Mouse (Mus musculus) mesoderm, embryonic 11.5 days (tissue): ENCODE measurements around the gene Abcg4.
"Not testable (repeated sequence)": the region's sequence is repeated elsewhere in the genome, so short reads cannot be mapped to it uniquely, and the experiment has no call there.

Experiments used
- DNase-seq: peaks from one replicate; pipeline ENCODE4 v3.0.0-alpha.2; 2012; ENCODE audit warnings: low read depth, low spot score

The Abcg4 gene

DNA sequence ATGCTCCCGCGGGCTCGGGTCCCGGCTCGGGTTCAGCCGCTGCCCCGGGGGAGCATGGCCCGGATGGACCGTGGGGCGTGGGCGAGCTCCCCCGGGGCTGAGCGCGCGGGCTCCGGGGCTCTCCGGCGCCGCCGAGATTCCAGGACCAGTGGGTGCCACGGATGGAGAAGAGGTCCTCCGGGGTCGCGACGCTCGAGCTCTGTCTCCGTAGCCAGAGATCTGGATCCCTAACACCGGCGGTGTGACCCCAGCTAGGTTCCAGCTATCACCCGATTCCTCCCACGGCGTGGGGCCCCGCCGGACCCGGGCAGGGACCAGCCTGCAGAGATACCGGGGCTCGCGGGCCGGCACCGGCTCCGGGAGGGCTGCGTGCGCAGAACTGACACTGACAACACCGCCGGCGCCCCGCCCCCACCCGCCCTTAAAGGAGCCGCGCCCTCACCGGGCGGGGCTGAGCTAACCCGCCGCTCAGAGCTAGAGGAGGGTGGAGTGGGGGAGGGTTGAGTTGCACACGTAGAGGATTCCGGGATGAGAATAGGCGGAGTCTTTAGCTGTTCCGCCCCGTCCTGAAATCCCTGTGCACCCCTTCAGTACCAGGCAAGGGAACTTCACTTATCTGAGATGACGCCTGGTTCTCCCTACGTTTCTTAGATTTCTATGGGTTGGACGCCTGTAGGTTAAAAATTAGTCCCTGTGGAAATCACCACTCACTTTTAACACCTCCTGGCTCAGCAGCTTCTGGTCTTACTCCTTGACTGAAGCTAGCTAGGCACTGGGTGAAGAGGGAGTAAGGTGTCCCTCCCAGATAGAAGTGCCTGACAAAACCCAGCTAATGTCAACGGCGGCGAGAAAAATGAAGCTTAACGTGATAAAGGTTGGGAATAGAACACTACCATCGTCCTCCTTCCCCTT, 31.7 kb upstream of the Abcg4 start, which contains the start of gene C2cd2l:
Gene C2cd2l (minus strand): TSS at position 399 of the 912 bp plus-strand sequence.
- DNase-seq: peak; percentile 97

GRCm38 (mm10) chr9:44319105-44319886, 30.9 kb upstream of the Abcg4 start:
- no peak for DNase-seq

- DNase-seq: no peak
Observed at GRCm38 (mm10) chr9:44318826-44319095, 30.3 kb upstream of the Abcg4 start.

- no peak for DNase-seq
Observed at GRCm38 (mm10) chr9:44318076-44318825, 29.8 kb upstream of the Abcg4 start.

DNA sequence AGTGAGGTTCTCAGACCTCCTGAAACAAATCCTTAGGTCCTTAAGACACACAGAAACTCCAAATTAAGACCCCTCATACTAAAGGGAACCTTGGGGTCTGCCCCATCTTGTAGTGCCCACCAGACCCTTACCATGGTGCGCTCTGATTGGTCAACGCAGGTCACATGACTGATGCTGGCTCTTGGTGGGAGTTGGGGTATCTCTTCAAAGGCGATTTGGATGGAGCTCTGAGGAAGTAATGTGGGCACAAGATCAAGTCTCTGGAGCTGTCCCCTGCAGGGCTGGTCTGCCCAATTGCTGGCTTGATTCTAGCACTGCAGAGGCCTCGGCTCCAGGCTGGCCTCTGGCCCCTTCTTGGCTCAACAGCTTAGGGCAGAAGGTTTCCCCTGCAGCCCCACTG, 29.0 kb upstream of the Abcg4 start:
- DNase-seq: no peak

DNA sequence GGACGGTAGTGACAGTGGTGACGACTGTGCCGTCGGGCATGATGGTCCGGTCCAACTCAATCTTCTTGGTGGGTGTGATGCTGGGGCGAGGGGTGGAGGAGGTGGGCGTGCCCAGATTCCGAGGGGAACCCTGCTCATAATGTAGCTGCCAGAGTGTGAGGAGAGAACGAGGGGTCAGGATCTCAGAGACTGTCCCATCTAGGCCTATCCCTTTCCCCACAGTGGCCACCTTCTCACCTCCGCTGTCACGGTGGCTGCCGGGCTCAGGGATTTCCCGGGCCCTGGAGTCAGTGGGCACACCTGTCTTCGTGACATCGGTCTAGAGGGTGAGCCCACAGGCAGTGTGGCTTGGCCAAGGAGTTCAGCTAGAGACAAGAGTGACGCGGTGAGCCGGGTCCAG, 26.5 kb upstream of the Abcg4 start:
- no peak for DNase-seq

GRCm38 (mm10) chr9:44314257-44314547, 25.8 kb upstream of the Abcg4 start:
- no peak for DNase-seq

- DNase-seq: no peak
Observed at GRCm38 (mm10) chr9:44313476-44314256, 25.3 kb upstream of the Abcg4 start.

DNA sequence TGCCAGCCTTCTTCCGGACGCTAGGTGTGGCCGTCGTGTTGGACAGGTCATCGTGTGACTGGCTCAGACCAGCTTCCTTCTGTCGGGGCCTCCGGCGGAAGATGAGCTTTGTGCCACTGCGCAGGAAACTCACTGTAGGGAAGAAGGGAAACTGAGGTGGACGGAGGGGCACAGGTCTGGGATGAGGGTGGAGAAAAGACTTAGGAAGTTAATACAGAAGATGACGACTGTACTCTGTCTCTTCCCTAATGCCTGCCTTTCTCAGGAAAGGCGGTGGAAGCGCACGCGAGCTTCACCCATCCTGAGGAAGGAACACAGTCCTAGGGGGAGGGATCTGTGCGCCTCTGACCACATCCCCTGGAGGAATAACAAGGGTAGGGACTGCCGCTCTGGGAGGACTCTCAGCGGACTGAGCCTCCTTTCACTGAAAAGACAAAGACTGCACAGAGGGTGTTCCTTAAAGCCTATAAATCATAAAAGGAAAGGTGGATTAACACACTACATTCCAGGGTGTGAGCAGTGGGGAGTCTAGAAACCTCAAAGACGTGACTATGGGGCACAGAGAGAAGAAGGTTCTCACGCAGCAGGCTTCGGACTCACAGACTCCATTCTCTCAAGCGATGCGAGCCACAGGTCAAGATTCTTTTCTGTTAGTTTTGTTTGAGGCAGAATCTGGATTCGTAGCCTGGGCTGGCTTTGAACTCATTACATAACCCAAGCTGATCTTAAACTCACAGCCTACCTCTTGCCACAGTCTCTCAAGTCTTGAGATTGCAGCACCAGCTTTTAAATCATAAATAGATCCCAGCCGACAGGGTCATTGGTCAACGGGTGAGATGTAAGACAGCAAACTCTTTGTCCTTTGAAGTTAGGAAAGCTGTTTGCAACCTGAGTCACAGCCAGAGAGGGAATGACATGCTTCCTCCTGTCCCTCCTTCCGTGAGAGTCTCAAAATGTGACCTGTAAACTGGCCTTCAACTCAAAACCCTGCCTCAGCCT, 23.0 kb upstream of the Abcg4 start:
- peak; percentile 54 for DNase-seq

- no peak for DNase-seq
Observed at GRCm38 (mm10) chr9:44310750-44311135, 22.3 kb upstream of the Abcg4 start.

DNA sequence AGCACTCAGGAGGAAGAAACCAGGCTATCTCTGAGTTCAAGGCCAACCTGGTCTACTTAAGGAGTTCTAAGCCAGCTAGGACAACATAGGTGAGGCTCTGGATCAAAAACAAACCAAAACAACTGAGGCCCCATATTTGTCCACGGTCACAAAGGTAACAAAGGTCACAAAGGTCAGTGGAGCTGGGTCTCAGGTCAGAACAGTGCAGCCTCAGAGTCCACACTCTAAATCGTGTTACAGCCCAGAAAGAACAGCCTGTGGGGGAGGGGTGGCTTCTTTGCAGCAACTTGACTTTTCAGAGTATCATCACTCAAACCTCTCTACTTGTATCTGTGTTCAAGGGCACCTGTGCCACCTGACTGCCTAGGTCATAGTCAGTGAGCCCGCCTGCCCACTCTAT, 21.3 kb upstream of the Abcg4 start:
- DNase-seq: no peak

GRCm38 (mm10) chr9:44307248-44307647, 18.8 kb upstream of the Abcg4 start:
- DNase-seq: no peak

DNA sequence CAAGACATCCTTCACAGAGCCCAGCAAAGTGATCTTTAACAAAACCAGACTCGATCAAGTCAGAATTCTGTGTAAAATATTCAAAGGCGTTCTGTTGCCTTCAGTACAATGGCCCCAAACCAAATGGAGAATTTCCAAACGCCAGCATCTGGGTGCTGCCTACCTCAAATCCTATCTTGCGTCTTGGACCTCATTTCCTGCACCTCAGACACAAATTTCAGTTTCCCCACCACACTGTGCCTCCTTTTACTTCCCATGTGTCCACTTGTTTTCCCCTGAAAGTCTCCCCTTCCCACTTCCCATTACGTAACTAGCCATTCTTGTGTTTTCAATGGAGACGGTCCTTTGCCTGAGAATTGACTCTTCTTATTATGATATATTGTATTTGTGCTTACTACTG, 18.1 kb upstream of the Abcg4 start:
- no peak for DNase-seq

DNA sequence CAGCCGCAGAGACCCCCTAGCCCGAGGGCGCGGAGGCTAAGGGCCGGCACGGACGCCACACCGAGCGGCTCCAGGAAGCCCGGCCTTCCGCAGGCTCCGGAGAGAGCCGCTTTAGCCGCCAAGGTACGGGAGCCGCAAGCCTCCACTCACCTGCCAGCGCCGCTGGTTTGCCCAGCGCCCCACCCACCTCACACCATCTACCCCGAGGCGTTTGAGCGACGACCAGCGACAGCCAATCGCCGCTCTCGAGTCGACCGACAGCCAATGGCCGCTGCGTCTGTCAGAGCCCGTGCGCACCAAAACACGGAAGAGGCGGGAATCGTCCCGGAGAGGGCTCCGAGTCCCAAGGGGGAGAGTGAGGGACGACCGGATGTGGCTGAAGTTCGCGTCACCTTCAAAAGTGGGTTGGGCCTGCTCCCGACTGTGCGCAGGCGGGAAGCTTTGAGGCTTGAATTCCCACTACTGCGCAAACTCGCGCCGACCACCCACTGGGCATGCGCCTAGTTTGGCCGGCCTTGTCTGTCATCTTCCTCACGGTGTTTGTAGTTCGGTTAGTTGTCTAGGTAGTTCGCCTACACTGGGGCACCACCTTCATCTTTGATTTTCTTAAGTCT, 17.2 kb upstream of the Abcg4 start, which contains the start of gene Hinfp:
Gene Hinfp (minus strand): TSS at position 206 of the 614 bp plus-strand sequence.
- DNase-seq: peak; percentile 100

DNA sequence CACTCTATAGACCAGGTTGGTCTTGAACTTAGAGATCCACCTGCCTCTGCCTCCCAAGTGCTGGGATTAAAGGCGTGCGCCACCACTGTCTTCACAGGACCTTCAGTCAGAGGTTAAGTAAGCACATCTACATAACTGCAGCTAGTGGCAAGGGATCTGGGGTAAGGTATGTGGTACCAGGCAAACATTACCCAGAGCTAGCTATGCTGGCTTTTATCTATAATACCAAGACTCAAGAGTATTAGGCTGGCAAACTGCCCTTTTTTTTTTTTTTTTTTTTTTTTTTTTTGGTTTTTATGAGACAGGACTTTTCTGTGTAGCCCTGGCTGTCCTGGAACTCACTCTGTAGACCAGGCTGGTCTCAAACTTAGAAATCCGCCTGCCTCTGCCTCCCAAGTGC, 11.6 kb upstream of the Abcg4 start:
- not testable (repeated sequence) for DNase-seq

DNA sequence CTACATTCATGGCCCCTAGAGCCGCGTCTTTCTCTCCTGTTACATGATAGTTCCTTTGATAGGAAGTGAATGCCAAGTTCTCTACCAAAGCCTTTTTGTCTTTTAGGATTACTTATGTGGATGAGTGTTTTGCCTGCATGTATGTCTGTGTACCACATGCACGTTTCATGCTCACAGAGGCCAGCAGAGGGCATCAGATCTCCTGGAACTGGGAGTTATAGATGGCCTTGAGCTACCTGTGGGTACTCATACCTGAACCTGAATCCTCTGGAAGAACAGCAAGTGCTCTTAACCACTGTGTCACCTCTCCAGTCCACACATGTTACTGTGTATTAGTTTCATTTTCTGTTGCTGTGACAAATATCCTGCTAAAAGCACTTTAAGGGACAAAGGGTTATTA, 4.1 kb upstream of the Abcg4 start:
- DNase-seq: peak; percentile 20

DNA sequence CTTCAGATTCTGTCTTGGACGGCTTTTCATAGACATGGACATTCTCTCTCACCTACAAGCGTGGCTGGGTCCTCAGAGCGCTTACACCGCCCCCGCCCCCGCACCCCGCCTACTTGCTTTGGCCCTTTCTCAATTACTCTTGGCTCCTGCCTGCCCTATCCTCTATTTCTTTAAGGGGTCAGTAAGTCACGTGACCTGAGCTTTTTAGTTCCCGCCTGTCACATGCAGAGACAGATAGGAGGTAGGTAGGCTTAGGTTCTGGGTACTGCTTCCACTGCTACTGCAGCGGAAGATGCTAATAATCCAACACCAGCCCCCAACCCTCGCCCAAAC, 510 bp upstream of the Abcg4 start:
- DNase-seq: no peak

GRCm38 (mm10) chr9:44287401-44288075, 877 bp downstream of the Abcg4 start:
- DNase-seq: peak; percentile 34

GRCm38 (mm10) chr9:44287003-44287400, 1.4 kb downstream of the Abcg4 start:
- DNase-seq: no peak
